Mouse (Mus musculus) retina, postnatal 1 day (tissue): Measurements from ENCODE around the gene Cfap65.

ENCODE experiments used
- DNase-seq: peaks from one replicate; pipeline ENCODE4 v3.0.0-alpha.2; 2012

Cfap65 gene

DNA sequence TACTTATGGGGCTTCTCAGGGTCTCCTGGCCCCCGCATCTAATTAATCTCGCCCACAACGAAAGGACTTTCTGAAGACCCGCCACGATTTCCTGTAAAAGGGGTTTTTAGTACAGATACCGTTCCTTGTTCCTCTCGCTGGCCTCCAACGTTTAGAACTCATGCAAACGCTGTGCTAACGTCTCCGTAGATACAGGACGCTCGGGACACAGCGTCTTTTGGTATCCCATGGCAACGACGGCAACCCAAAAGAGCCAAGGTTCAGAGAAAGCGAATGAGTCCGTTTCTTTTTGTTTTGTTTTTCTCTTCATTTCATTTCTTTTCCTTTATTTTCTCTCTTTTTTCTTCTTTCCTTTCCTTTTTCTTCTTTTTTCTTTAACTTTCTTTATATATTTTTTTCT lies at the start of gene Cfap65:
Cfap65 (minus strand) TSS at position 198 of the 400 bp plus-strand sequence.
- peak; percentile 81 for DNase-seq

DNA sequence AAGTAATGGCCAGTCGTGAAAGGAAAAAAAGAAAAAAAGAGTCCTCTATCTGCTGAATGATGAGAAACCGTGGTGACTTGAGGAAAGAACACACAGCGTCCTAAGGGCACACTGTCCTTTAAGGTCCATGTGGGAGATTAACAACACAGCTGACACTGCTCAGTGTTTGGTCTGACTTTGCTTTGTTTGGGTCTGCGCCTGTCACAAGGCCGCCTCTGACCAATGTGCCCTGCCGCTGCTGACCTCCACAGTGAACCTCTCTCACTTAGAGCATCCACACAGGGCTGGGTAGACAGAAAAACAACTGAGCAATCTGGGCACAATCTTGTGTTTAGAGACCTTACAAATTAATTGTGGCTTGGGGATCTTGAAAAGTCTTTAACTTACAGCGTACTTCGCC lies 41.6 kb upstream of the Cfap65 start:
- DNase-seq, result no peak

GRCm38 (mm10) chr1:74975936-74976335 lies 40.5 kb upstream of the Cfap65 start:
- no peak for DNase-seq

- DNase-seq, result no peak
Observed at GRCm38 (mm10) chr1:74973590-74973989, 38.2 kb upstream of the Cfap65 start.

GRCm38 (mm10) chr1:74971353-74972050 lies 36.1 kb upstream of the Cfap65 start:
- DNase-seq, result no peak

- DNase-seq, result no peak
Observed at GRCm38 (mm10) chr1:74967962-74968580, 32.7 kb upstream of the Cfap65 start.

DNA sequence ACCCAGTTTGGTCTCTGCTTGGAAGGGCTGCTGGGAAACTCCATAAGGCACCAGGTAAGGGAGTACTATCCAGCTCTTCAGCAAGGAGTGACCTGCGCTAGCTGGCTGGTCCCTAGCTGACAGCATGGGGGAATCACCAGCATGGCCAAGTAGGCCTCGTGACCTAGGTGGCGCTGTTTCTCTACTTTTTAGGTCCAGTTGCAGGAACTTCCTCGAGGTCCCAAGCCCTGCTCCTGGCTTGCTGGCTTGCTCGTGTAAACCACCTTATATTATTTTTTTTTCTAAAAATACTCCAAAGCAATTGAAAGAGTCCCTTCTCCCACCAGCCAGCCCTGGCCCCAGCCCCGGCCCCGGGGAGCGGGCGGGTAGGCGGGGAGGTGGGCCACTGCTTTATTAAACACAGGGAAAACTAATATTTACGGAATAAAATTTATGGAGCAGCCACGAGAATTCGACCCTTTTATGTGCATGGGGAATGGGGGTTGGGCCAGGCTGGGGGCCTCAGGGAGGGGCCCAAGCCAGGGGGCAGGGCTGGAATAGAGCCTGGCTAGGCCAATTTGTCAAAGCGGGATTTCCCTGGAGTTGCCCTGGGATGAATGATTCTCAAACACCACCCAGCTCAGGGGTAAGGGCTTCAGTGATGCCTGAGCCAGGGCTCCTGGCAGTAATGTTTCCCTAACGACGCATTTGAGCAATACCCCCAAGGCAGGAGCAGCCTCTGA lies 29.3 kb upstream of the Cfap65 start:
- DNase-seq, result peak; percentile 88

- DNase-seq, result no peak
Observed at GRCm38 (mm10) chr1:74962853-74963227, 27.4 kb upstream of the Cfap65 start.

DNA sequence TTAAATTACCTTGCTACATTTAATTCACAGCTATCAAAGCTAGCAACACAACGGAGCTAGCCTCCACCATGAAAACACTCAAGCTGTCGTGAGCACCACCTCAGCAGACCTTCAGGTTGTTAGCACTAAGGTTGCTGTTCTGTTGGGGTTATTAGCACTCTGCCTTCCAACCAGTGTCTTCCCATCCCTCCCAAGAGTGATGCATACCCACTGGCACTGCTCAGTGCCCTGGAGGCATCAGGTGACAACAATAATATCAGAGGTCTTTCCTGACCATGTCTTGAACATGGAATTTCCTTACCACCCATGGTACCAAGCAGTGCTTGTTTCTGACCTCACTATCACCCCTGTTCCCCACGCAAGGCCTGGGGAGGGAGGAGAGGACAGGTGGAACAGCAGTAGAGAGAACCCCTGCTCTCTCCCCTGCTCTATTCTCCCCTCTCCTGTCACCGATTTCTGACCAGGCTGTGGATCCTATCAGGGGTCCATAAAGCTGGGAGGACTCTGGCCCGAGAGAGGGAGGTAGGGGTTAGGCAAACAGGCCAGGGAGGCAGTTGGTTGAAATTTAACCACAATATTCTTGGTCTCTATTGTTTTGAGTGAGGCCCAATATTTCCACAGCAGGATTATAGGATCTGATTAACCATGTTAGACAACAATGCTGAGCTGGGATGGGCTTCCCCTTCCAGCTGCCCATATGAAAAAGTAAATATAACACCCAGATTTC lies 26.9 kb upstream of the Cfap65 start:
- no peak for DNase-seq

GRCm38 (mm10) chr1:74961722-74962121 lies 26.3 kb upstream of the Cfap65 start:
- DNase-seq, result no peak

GRCm38 (mm10) chr1:74960059-74960458 lies 24.7 kb upstream of the Cfap65 start:
- DNase-seq, result no peak

GRCm38 (mm10) chr1:74951556-74952210 lies 16.3 kb upstream of the Cfap65 start, which contains the start of gene Ihh:
Gene Ihh (minus strand): TSS chr1:74951672.
- no peak for DNase-seq

DNA sequence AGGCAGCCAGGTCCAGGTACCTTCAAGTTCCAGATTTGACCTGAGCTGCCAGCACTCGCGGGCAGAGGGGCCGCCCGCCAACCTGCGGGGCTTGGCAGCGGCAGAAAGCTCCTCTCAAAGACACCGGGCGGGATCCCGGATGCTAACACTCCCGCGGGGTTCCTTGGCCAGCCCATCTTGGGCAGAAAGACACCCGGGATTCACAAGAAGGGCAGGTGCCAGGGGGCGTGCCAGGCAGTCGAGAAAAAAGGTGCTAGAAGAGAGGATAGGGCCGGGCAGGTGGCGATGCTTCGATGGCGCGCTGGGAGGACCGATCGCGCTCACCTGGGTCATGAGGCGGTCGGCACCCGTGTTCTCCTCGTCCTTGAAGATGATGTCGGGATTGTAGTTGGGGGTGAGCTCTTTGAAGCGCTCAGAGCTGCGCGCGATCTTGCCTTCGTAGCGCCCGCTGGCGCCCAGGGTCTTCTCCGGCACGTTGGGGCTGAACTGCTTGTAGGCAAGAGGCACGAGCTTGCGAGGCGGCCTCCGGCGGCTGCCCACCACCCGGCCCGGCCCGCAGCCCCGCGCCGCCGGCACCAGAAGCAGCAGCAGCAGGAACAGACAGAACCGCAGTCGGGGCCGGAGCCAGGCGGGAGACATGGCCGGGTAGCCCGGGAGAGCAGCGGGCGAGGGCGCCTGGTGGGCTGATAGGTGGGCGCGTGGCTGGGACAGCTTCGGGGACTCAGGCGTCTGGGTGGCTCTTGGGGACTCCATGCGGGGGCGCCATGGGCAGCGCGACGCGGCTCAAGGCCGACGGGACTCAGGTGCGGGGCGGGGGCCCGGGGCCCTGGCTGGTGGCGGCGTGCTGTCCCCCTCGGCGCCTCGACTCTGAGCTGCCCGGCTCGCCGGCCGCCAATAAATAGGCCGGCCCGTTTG lies 15.4 kb upstream of the Cfap65 start:
- peak; percentile 30 for DNase-seq

GRCm38 (mm10) chr1:74950066-74950465 lies 14.7 kb upstream of the Cfap65 start:
- no peak for DNase-seq

DNA sequence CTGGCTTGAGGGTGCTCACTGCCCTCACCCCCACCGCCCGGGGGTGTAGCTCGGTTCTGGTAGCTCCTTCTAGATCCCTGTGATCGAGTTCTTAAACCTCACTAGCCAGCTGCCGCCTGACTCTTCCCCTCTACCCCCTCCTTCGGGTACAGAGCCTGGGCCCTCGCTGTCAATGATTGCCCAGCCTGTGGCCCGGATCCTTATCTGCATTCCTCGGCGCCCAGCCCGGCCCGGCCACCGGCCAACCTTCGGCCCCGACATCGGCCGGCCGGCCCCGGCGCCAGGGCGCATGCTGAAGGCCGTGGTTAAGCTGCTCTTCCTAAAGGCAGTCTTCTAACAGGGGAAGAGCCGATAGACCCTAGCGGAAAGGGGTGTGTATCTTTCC lies 14.3 kb upstream of the Cfap65 start:
- DNase-seq, result no peak

DNA sequence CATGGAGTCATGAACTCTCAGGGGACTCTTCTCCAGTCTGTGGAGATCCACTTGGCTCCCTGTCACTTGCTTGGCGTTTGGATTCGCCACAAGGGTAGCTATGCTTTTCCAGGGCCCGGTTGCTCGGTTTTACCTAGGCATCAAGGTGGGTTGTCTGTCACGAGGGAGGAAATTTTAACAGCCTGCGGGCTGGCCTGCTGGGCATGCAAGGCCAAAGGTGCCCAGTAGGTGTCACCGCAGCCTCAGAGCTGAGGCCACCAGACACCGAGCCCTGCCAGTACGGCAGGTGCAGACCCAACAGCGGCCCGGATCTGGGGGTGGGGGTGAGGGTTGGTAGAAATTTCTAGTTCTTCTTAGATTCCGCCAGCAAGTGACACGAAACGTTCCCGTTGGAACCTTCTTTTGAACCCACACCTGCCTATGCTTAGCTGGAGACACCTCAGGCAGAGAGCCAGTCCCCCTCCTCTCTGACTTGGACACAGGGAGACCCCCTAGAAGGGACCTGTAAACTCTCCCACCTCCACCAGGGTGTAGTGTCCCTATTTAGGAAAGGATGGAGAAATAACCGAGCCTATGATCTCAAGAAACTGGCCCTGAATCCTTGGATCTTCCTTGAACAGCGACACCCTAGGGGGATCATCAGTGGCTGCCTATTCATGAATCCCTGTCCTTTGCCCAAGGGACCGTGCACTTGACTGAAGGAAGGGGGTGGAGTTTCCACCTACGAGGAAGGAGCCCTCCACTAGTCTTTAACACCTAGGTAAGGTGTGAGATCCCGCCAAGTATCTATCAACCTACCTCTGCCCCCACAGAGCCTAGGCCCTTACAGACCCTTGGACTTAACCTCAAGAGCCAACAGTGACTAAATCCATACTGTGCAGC lies 13.6 kb upstream of the Cfap65 start:
- DNase-seq, result peak; percentile 67

DNA sequence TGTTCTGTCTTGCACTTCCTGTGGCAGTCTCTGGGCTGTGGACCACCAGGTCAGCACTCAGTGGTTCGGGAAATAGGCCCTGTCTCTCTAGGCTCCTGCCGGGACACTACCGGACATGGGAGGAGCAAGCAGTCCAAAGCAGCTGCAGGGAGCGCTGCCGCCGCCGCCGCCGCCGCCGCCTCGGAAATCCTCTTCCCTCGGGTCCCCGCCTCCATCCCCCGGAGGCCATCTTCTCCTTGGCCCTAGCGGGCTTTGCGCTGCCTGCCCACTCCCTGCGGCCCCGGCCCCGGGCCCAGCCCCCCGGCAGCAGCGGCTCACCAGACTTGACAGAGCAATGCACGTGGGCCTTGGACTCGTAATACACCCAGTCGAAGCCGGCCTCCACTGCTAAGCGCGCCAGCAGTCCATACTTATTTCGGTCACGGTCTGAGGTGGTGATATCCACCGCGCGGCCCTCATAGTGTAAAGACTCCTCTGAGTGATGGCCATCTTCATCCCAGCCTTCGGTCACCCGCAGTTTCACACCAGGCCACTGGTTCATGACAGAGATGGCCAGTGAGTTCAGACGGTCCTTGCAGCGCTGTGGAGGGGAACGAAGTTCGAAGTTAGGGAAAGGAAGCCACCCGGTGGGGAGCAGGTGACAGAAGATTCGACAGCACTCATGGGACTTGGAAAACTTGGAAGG lies 12.7 kb upstream of the Cfap65 start:
- DNase-seq, result peak; percentile 71

GRCm38 (mm10) chr1:74941651-74942360 lies 6.4 kb upstream of the Cfap65 start:
- DNase-seq, result no peak

DNA sequence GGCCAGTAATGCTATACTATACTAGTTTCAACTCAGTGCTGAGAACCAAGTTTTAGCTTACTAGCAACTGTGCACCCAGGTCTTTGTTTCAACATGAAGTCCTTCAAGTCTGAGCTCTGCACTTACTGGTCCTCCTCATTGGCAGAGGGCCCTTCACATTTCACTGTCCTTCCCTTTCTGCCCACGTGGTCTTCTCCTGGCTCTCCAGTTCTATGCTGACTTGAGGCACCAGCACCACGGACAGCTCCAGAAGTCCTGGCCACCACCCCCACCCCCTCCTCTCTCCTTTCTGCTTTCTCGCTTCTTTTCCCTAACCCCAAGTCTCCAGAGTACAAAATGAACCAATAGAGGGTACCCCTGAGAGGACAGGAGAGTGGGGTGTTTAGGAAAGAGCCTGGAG lies 4.4 kb upstream of the Cfap65 start:
- DNase-seq, result no peak
